Mouse (Mus musculus) embryo, embryonic 10.5 days (tissue): ENCODE data around the gene Smc5.

Source experiments
- DNase-seq: peaks from one replicate; pipeline ENCODE4 v3.0.0-alpha.2; 2015; ENCODE audit warnings: low spot score

The Smc5 gene

DNA sequence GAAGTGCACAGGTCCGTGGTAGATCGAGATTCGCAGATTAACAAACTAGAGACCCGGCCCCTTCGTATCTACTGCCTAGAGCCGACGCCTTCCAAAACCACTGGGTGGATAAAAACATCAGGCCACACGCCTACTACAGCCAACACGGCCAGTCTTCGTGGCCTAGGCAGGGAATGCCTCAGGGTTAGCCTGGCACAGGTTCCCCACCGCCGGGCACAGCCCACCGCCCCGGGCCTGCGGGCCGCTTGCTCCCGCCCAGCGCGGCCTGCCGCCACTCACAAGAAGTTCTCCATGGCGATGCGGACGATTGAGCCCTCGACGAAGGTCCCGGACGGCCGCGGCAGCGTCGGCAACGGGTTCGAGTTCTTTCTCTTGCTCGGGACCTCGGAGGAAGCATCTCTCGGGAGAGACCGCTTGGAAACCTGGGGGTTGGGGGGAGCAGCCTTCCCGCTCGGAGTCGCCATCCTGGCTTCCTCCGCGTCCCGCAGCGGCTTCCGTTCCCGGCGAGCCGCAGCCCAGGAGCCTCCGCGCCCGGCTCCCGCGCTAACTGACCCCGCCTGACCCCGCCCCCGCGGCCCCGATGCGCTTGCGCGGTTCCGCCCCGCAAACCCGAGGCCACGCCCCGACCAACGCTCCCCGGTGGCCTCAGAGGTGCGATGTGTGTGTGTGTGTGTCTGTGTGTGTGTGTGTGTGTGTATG is at the start of gene Smc5:
Gene Smc5 (minus strand): TSS at position 543 of the 699 bp plus-strand sequence.
- DNase-seq, result peak; percentile 86

DNA sequence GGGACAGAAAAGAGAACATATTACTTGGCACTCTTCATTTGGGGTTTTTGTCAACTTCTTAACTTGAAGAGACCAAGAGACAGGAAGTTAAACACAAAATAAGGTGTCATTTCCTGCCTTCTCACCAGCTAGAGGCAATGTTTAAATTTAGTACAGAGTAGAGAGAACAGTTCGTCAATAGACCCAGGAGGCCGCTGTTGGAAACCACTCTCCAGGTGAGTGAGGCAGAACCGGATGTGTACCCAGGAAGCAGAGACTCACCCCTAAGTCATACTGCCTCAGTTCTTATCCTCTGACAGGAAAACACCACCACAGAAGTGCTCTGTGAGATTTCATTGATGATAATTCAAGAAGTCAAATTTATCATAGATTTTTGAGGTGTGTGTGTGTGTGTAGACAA is 49.4 kb upstream of the Smc5 start:
- DNase-seq, result no peak

DNA sequence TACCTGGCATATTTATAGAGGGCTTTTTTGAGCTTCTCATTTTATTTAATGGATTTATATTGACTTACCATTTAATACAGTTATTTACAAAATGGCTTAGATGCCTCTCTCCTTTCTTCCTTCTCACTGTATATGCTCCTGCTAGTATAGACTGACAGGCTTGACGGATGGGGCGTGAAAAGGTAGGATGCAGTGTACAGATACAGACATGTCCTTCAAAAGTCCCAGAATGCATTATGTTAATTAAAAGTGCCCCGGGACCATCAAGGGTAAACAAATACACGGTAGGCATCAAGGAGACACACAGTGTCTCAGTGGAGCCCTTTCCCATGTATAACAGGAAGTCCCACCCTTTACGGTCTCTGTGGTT is 44.3 kb upstream of the Smc5 start:
- no peak for DNase-seq

DNA sequence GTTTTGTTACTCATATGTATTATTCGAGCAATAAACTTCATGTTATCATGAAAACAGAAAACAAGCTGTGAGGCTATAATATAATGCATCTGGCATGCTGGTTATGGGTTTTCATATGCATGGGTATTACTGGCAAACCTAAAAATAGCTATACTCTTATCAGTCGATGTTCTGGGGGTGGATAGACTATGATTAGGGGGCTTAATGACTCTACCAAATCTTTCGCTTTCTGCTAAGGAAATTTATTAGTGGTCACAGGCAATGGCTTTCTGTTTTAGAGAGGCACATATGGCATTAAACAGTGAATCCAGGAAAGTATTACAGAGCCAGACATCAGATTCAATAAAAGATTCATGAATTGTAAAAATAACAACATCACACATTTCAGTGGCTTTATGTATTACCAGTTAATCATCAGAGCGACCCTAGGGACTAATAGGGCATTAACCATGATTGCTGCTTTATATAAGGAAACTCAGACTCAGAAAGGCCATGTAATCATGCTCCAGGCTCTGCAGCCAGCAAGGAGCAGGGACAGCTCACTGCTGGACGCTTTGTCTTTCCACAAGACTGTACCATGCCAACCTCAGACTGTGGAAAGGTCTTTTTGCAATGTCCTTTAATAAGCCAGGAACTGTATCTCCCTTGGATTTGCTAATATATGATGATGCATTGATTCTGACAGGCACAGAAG is 43.7 kb upstream of the Smc5 start:
- DNase-seq, result no peak

DNA sequence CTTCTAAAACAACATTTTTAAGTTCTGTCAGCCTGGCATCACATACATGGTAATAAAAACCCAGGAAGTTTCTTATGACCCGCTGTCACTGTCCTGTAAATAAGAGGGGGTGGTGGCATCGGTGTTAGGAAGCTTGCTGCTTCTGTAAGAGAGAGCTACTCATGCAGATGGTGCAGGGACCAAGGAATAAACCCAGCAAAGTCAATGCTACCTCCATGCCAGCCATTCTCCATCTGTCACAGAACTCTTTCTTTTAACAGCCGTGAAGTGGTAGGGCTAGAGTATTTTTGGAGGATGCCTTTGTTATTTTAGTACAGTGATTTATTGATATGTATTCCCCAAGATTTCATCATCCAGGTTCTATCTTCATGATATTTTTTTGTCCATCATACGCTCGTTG is 43.2 kb upstream of the Smc5 start:
- no peak for DNase-seq

DNA sequence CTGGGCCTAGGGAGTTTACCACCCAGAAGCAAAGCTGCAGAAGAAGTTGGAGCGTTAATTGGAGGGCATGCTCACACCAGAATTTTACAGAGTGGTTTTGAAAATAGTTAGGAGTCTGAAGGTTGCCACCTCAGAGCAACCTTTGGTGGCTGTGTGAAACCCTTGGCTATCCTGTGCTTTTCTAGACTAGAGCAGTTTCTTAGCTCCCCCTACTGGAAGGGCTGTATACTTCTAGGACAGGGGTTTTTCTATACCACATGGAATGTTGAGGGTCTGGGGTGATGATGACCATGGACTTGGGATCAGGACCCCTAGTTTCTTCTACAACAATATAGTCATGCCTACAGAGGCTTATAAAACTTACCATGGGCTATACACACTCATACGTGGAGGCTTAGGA is 36.3 kb upstream of the Smc5 start:
- DNase-seq, result no peak

DNA sequence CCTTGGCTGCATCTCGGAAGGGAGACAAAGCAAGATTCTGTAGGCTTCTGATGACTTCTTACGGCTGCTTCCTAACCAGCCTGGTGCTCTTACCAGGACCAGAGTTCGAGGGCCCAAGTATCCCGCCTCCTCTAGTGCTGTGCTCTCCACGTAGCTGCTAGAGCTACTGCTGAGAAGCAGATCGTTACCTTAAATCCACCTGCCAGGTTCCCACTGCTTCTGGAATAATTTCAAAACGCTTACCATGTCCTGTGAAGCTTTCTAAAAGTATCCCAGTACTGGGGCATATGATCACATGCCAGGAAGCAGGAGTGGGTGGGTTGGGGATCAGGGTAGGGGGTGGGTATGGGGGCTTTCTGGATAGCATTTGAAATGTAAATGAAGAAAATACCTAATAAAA is 33.0 kb upstream of the Smc5 start:
- DNase-seq, result no peak

DNA sequence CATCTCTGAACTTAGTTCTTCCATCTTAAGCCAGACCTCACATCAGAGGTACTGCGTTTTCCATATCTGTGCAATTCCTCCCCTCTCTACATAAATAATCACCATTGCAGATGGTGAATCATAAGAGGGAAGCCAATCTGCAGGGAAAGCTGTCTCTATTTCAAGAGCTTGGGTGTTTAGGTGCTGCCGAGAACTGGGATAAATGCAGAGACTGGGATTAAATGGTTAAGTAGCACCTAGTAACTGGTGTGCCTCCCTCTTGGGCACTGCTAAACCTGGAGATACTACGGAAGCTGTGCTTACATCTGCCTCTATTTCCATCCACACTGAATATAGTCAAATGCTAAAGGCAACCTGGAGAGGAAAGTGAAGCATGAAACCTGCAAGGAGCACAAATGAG is 26.3 kb upstream of the Smc5 start:
- no peak for DNase-seq

DNA sequence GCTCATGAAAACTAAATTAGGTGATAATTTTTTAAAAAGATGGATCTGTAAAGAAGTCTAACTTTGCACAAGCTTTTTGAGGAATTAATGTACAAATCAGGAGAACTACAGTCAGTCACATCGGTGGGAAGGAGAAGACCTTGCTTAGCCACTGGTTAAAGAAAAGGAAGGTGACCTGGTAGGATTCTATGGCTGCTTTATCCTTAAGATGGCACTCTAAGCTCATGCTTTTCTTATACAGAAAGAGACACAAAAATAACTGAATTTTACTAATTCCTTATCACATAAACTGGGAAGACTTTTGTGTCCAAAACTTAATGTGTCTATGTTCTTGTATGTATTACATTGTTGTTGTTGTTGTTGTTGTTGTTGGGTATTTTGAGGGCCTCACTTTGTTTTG is 25.2 kb upstream of the Smc5 start:
- no peak for DNase-seq

DNA sequence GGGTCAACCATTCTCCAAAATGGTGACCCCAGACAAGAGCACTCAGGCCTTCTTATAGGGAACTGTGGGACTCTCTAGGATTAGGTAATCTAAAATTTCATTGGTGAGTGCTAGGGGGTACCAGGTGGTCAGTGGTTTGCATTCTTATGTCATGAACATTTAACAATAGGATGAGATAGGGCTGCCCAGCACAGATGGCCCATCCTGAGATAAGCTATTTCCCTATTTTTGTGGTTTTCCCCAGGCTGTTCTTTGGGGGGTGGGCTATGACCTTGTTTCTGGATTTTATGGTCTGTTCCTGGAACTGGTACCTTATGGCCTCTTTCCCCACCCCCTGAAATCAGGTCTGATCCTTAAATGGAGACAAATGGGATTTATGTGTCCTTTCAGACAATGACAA is 23.5 kb upstream of the Smc5 start:
- DNase-seq, result no peak

DNA sequence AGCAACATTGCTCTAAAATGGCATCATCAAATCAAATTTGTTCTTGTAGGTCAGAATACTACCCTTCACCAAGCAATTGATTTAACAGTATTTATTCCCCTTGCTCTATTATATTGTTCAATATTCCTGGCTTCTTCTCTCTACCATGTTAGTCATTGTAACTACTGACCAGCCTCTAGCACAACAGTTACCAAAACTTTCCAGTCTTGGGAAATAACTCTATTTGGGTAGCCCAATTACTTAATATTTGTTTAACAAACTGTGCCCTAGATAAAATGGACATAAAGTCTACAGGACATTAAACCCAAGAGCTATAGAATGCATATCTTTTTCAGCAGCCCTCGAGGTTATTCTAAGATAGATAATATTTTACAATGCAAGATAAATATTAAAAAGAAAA is 15.6 kb upstream of the Smc5 start:
- DNase-seq, result no peak

DNA sequence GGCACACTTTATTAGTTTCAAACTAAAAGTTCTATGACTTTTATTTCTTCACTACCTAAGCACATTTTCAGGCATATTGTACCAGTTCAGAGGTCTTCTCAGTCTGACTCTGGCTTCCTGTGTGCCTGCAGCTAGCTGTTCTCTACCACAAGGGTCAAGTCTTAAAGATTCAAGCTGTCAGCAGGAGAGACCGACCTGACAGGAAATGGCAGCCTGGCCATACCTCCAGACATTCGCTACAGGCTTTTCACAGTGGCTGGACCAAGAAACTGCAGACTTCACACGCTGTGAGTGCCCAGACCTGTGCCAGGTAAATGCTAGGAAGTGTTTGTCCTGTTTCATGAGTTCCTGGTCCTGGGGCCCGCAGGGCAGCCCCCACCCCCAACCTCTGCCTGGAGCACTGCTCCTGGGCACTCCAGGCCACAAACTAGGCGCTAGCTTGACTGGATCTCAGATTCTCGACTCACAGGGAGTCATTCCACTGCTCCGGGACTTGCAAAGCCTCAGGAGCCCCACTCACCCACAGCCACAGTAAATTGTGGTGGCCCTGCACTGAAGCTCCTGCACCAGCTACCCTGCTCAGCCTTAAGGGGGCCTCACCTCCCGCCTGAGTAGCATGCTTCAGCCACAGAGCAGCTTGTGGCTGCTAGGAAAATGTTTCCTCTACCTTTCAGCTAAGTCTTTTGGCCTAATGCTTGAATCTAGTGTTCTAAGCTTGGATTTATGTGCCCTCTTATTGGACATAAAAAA is 8.4 kb upstream of the Smc5 start:
- DNase-seq, result peak; percentile 12

DNA sequence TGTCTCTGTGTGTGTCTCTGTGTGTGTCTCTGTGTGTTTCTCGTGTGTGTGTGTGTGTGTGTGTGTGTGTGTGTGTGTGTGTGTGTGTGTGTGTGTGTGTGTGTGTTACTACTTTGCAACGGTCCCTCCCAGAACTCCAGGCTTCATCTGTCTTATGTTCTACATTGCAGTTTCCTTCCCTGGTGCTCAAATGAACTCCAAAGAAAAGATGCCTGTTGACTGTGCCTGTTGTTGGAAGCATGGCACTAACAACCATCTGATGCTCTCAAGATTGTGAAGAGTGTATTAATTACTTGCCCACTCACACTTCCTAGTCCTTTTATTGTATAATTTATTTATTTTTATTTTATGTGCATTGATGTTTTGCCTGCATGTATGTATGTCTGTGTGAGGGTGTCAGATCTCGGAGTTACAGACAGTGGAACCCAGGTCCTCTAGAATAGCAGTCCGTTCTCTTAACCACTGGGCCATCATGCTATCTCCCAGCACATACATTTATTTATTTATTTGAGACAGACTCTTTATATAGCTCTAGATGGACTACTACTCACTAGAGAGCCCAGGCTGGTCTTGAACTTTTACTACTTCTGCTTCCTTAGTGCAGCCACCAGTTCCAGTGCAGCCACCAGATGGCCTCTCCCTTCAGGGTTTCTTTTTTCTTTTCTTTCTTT is 492 bp upstream of the Smc5 start:
- DNase-seq, result peak; percentile 4

DNA sequence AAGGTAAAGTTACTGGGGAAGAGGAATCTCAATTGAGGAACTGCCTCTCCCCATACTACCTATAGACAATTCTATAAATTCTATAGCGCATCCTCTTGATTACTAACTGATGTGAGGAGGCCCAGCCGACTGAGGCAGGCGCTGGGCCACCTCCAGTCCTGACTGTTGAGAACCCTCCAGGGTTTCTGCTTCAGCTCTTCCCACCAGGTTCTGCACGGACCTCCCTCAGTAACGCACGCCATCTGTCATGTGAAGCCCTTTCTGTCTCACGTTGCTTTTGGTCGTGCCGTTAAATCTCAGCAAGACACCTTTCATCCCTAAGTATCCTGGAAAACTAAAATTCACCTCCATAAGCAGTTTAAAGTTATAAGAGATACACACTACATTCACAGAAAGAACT is 16.9 kb downstream of the Smc5 start:
- no peak for DNase-seq

DNA sequence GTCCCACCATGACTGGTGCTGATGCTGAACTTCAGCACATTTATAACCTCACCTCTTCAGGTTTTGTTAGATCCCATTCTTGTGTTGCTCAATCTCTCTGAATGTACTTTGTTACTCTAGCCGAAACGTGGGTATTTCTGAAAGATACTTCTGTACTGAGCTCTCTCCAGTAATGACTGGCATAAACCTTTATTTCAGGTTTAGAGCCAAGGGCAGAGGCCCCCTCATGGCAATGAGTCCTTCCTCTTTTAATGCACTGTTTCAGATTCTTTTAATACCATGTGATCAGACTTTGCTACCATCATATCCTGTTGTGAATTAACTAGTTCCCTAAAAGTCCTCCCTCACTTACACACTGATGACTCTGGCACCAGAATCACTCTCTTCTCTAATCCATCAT is 27.2 kb downstream of the Smc5 start:
- DNase-seq, result no peak

DNA sequence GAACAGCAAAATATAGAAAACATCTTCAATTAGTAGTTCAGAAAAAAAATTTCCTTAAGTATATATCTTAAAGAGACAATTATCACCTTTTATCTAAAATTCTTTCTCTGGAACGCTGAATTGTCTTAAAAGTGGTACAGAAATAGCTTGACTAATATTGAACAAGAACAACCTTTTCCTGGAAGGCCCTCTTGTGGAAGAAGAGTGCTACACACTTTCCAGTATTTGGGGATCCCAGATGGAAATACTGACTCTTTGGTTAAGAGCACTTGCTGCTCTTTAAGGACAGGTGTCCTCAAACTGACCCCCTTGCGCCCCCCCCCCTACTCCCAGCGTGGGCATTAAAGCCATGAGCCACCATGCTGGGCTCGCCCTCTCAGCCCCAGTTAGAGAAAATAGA is 48.6 kb downstream of the Smc5 start:
- DNase-seq, result peak; percentile 68

DNA sequence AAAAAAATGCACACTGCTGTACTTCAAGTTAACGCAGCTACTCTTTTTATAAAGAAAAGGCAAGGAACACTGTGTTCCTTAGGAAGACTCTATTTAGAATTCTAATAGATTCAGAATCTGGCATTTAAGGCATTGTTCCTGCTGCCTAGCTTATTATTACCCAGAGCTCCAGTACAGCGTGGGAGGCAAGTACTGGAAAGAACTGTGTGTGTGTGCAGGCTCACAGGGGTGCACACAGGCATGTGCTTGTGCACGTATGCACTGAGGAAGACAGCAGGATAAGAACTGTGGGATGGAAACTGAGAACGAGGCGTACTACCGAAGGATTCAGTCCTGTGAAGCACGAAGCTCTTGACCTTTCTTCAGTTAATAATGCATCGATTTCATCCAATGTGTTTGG is 59.4 kb downstream of the Smc5 start:
- no peak for DNase-seq

DNA sequence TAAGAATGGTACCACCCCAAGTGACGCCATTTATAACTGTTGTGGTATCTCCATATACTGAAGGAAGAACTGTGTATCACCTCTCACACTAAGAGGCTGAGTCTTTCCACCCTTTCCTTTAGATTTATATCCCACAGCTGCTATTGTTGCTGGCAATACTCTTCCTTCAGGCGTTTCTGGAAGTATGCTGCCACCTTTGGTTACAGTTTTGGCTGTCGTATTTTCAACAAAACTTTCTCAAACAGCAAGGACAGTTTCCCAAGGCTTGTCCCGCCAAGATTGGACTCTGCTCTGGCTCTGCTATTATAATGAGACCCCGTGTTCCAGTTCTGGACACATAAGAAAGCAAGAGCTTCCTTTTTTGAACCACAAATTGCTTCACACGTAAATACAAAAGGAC is 62.4 kb downstream of the Smc5 start:
- no peak for DNase-seq

DNA sequence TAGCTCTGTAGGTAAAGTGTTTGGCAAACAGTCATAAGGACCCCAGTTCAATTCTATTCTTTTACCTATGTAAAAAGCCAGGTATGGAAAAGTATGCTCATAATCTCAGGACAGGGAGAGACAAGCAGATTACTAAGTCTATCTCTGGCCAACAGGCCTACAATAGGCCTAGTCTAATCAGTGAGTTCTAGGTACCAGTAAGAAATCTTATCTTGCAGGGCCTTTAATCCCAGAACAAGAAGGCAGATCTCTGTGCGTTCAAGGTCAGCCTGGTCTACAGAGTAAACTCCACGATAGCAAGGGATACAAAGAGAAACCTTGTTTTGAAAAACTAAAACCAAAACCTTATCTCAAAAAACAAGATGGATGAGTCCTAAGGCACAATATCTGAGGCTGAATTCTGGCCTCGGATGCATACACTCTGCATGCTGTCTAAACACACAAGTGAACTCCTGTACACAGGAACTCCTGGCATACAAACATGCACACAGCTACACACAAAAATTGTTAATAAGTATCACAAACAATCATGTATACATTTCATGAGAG is 70.1 kb downstream of the Smc5 start:
- no peak for DNase-seq

DNA sequence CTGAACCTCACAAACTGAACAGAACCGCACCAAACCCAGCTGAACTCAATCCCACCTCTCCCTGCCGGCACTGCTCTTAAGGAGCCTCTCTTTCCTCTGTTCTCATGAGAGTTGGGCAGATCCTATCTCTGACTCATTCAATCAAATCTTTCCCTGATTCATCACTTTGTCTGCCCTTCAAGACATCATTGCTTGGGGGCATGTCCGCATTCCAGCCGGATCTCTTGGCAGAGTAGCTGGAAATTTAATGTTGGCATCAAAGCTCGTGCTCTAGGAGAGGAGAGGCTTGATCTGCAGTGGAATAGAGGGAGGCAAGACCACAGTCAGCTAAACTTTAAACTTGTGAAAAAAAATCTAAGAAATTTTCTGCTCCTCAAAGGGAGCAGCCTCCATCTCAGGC is 71.6 kb downstream of the Smc5 start:
- DNase-seq, result no peak

DNA sequence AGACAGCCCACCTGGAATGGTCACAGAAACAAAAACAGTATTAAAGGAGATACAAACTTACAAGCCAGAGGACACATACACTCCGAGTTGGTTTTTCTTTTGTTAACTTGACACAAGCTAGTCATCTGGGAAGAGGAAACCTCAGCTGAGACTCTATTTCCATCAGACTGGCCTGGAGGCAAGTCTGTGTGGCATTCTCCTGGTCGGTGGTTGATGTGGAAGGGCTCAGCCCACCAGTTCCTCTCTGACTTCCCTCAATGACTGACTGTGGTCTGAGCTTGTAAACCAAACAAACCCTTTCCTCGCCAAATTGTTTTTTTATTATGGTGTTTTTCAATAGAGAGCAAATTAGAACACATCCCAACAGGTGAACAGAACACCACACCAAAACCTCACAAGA is 80.6 kb downstream of the Smc5 start:
- no peak for DNase-seq

DNA sequence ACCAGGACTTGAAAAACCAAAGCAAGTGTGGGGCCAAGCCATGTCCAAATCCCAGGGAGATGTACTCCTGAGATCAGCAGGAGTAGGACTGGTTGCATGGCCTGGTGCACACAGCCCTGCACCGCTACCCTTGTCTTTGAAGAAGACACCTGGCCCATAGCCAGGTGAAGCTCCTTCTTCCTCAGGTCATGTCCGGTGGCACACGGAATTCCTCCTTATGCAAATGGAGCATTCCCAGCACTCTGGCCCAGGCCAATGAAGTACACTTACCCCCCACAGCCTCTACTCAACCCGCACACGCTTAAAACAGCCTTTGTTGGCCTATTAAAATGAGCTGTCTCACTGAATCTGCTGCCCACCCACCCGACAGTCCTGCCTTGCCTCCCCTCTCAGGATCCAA is 82.2 kb downstream of the Smc5 start:
- no peak for DNase-seq

DNA sequence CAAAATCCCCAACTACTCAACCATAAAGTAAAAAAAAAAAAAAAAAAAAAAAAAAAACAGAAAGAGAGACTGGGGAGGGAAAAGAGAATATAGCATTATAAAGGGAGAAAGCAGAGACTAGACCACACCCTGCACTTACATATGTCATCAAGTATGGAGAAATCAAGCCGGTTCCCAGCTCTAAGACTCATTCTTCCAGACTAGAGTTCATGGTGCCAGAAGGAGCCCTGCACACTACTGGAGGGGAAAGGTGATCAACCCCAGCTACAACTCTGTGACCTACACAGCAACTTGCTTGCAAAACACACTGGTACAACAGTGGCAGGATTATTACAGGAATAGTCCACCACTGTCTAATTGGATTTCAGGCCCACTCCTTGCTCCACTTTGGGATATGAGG is 84.0 kb downstream of the Smc5 start:
- DNase-seq, result no peak
